Mouse (Mus musculus) limb, embryonic 15.5 days (tissue): Measurements from ENCODE around the gene Brpf3. TPM values are rescaled to one million over a fixed set of nuclear protein-coding genes. Genes with fewer than 3 reads are reported as not detected.

Experiments used
- ATAC-seq: fragments of 200-750 bp; cut with Nextera tagmentation; 2 replicates; pipeline ENCODE4 v1.8.0; 2017; ENCODE audit warnings: low read depth, moderate TSS enrichment; ENCODE audit not compliant: insufficient number of reproducible peaks, low FRiP score, low TSS enrichment
- H3K27ac ChIP-seq: fragments of 300-500 bp; sonication (generic); 2 replicates; pipeline ENCODE4 v1.5.1; 2015; ENCODE audit warnings: moderate library complexity, mild to moderate bottlenecking, inconsistent platforms
- H3K27me3 ChIP-seq: fragments of 300-500 bp; sonication (generic); 2 replicates; pipeline ENCODE4 v1.6.1; 2015; ENCODE audit warnings: inconsistent platforms
- H3K36me3 ChIP-seq: fragments of 300-500 bp; sonication (generic); 2 replicates; pipeline ENCODE4 v1.6.1; 2015; ENCODE audit warnings: inconsistent platforms
- H3K4me1 ChIP-seq: fragments of 300-500 bp; sonication (generic); 2 replicates; pipeline ENCODE4 v1.6.1; 2015; ENCODE audit warnings: inconsistent platforms
- H3K4me2 ChIP-seq: fragments of 300-500 bp; sonication (generic); 2 replicates; pipeline ENCODE4 v1.6.1; 2015; ENCODE audit warnings: mild to moderate bottlenecking, inconsistent platforms
- H3K4me3 ChIP-seq: fragments of 300-500 bp; sonication (generic); 2 replicates; pipeline ENCODE4 v1.5.1; 2015; ENCODE audit warnings: mild to moderate bottlenecking, inconsistent platforms
- H3K9ac ChIP-seq: fragments of 300-500 bp; sonication (generic); 2 replicates; pipeline ENCODE4 v1.6.1; 2015; ENCODE audit warnings: inconsistent platforms
- H3K9me3 ChIP-seq: fragments of 300-500 bp; sonication (generic); 2 replicates; pipeline ENCODE4 v1.6.1; 2016; ENCODE audit warnings: inconsistent platforms
- WGBS: fragments of 180-500 bp; shearing (Covaris S2); methylation state at CpG from one replicate; pipeline ENCODE4 v1.1.7; 2015; 5-methylcytosine and 5-hydroxymethylcytosine counted together
- polyA plus RNA-seq: library from polyadenylated mRNA; unstranded; fragments of >200 nt; fragmentation: Nextera tagmentation; extraction: Ambion mirVana; gene quantifications from 2 replicates; pipeline ENCODE4 v1.2.1, GENCODE M21; 2015

Gene Brpf3
- polyA plus RNA-seq, 1 experiment from 2014 or later, result 8.4 TPM

DNA sequence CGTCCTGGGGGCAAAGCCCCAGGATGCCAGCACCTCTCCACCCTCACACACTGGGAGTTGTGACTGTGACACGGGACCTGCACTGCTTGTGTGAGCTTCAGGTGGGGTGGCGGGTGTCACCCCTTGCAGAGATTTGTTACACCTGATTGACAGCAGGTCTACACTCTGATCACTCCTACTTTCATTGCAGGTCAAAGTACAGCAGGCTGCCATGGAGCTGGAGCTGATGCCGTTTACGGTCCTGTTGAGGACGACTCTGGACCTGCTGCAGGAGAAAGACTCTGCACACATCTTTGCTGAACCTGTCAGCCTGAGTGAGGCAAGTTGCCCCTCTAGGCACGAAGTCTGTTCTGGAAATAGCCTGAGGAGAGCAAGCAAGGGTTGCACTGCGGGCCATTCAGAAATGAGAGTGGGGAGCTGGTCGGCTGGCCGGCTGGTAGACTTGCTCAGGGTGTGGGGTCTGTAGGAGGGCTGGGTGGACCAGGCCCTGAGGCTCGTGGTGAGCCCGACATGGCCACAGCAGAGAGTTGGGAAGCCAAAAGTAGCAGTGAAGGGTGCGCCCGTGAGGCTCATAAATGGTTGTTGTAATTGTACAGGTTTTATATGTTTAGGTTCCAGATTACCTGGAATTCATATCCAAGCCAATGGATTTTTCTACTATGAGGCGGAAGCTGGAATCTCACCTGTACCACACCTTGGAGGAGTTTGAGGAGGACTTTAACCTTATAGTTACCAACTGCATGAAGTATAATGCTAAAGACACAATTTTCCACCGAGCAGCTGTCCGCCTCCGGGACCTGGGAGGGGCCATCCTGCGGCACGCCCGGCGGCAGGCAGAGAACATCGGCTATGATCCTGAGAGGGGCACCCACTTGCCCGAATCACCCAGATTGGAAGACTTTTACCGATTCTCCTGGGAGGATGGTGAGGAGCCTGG lies 16.3 kb downstream of the Brpf3 start:
- Histone ChIP-seq H3K4me2 (no peak overlapping the region), H3K4me1 (no peaks in the 10 kb centered on the region), H3K27me3 (no peaks in the 10 kb centered on the region), H3K27ac (no peak overlapping the region), H3K9ac (no peak overlapping the region), H3K36me3 (peaks cover 93% of the 10 kb centered on the region), H3K4me3 (no peak overlapping the region), H3K9me3 (no peaks in the 10 kb centered on the region)
- ATAC-seq, result no peak
- 90% methylated on average over 25 of the region's 25 CpGs for WGBS

DNA sequence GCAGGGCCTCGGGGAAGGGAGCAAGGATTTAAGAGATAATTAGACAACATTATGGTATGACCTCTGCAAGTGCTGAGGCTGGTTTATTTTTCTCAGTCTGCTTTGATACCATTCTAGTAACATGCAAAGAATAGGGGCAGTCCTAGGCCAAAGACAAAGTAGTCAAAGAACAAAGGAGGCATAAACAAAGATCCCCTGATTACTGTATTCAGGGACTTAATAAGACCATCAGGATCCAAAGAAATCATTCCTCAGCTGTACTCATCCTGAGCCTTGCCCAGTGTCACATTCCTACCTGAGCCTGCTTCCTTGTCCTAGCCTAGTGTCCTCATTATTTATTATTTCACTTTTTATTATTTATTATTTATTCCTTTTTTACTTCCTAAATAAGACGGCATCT lies 19.3 kb downstream of the Brpf3 start:
- no peaks in the 10 kb centered on the region for H3K9me3 ChIP-seq
- WGBS, result 86% methylated on average over 2 of the region's 2 CpGs
- no peak overlapping the region for H3K4me3 ChIP-seq
- H3K4me2 ChIP-seq, result no peak overlapping the region
- no peak overlapping the region for H3K27ac ChIP-seq
- peaks cover 94% of the 10 kb centered on the region for H3K36me3 ChIP-seq
- H3K4me1 ChIP-seq, result no peaks in the 10 kb centered on the region
- H3K9ac ChIP-seq, result no peak overlapping the region
- ATAC-seq, result no peak
- no peaks in the 10 kb centered on the region for H3K27me3 ChIP-seq

DNA sequence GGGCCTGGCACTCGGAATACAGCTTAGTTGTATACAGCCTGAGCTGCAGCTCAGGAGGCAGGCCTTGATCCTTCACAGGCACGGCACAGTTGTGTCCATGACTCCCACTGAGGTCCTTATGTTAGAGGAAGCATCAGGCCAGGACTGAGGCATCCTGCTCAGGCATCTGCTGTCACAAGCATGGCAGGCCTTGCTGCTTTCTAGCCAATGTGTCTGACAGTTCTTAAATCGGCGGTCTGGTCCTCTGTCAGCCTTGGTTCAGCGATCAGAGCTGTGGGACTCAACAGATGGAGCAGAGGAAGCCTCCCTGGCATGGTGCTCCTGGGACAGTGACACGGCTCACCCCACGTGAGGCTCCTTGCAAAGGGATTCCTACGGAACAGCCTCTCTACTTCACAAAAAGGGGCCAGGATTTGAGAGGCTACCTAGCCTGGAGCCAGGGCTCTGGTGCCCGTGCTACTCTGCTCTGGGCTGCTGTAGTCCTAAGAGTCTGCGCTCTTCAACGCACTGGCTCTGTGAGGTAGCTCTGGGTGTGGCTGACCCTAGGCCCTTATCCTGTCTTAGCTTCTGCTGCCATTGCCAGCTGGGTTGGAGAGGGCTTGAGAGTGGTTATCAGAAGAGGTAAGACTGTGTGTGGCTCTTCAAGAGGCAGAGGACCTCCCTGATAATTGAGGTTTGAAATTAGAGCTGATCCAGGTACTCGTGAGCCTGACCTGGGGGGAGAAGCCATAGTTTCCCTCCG lies 22.3 kb downstream of the Brpf3 start:
- Histone ChIP-seq H3K36me3 (peaks cover 96% of the 10 kb centered on the region), H3K4me3 (no peak overlapping the region), H3K4me1 (no peaks in the 10 kb centered on the region), H3K27ac (no peak overlapping the region; the same call in 1 of the 2 replicates), H3K9ac (no peak overlapping the region), H3K4me2 (no peak overlapping the region), H3K27me3 (no peaks in the 10 kb centered on the region), H3K9me3 (no peaks in the 10 kb centered on the region)
- 90% methylated on average over 13 of the region's 13 CpGs for WGBS
- ATAC-seq, result no peak

DNA sequence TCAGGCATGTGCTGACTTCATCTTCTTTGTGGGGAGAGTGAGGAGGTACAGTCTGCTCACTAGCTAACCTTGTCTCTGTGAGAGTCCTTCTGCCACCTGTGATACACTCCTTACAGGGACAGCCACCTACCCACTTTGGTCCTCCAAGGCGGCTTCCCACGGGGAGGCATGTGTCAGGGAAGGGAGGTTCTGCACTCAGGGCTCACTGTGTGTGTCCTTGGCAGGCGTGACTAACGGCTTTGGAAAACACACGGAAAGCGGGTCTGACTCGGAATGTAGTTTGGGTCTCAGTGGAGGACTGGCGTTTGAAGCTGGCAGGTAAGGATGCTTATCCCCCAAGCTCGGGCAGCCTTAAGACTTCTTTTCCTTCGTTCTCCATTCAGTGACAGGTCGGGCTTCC lies 22.9 kb downstream of the Brpf3 start:
- Histone ChIP-seq H3K4me3 (no peak overlapping the region), H3K9me3 (no peaks in the 10 kb centered on the region), H3K36me3 (peaks cover 96% of the 10 kb centered on the region), H3K27ac (no peak overlapping the region), H3K4me1 (no peaks in the 10 kb centered on the region), H3K9ac (no peak overlapping the region), H3K4me2 (no peak overlapping the region), H3K27me3 (no peaks in the 10 kb centered on the region)
- WGBS, result 84% methylated on average over 11 of the region's 11 CpGs
- ATAC-seq, result no peak

DNA sequence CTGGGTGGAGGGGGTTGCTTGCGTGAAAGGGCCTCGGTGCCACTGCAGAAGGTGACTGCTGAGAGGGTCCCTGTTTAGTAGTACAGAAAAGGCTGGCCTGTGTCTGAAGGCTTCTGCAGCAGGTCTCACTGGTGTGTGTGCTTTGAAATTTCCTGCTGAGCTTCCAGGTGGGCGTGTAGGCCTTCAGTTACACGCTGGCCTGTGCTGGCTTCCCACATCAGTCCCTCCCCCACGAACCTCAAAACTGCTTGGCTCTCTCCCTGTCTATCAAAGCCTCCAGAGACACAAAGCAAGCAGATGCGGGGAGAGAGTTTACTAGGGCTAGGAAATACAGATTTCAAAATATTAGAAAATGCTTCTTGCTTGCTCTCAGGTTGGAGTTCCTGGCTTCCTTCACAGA lies 24.0 kb downstream of the Brpf3 start:
- 77% methylated on average over 6 of the region's 6 CpGs for WGBS
- Histone ChIP-seq H3K4me1 (no peaks in the 10 kb centered on the region), H3K9me3 (no peaks in the 10 kb centered on the region), H3K27me3 (no peaks in the 10 kb centered on the region), H3K4me3 (no peak overlapping the region), H3K4me2 (no peak overlapping the region), H3K27ac (no peak overlapping the region), H3K36me3 (peaks cover 98% of the 10 kb centered on the region), H3K9ac (no peak overlapping the region)
- no peak for ATAC-seq

DNA sequence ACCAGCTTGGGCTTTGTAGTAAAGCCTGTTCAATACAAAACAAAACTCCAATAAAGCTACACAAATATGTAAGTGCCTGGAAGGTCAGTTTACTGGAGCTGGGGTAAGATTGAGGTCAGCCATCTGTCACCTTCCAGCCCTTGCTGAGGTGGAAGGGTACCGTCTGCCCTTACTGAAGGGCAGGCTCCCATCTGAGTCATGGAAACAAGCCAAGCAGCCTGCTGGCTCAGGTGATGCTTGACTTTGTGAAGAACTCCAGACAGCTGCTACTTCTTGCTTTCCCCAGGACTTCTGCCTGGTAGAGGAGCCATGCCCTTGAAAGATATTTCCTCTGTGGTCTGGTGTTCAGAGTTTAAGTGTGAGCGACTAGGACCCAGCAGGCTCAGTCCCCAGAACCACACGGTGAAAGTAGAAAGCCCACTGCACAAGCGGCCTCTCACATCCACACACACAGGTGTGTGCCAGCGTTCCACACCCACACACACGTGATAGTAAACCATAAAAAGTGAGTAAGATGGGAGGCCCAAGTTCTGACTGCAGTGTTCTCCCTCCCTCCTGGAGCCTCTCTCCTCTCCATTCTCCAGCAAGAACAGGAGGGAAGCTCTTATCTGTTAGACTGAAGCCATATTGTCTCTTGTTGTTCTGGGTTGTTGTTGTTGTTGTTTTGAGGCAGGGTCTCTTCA lies 24.6 kb downstream of the Brpf3 start:
- Histone ChIP-seq H3K4me2 (no peak overlapping the region), H3K4me3 (no peak overlapping the region), H3K9me3 (no peaks in the 10 kb centered on the region), H3K36me3 (peaks cover 99% of the 10 kb centered on the region), H3K4me1 (no peaks in the 10 kb centered on the region), H3K9ac (no peak overlapping the region), H3K27me3 (no peaks in the 10 kb centered on the region), H3K27ac (no peak overlapping the region)
- no peak for ATAC-seq
- 79% methylated on average over 6 of the region's 6 CpGs for WGBS

DNA sequence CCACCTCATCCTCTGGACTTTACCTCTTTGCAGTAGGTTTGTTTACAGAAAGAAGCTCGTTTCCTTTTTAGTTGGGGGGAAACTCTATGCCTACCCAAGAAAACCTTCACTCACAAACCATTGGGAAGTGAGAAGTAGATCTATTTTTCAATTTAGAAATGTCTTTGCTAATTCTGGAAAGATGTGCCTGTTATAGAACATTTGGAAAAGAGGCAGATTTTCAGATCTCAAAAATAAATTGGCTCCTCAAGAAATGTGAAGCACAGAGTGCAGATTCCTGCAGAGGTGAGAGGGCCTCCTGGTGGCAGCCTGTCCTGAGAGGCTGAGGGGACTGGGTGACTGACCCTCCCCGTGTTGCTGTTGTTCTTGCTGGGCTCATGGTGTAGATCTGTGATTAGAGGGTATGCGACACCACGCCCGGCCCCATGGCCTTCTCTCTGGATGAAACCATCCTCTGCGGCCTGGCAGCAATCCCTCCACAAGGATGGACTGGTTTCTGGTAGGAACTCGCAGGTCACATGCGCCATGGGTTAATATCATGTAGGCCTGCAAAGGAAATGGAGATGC lies 26.9 kb downstream of the Brpf3 start:
- H3K36me3 ChIP-seq, result peaks cover 99% of the 10 kb centered on the region

DNA sequence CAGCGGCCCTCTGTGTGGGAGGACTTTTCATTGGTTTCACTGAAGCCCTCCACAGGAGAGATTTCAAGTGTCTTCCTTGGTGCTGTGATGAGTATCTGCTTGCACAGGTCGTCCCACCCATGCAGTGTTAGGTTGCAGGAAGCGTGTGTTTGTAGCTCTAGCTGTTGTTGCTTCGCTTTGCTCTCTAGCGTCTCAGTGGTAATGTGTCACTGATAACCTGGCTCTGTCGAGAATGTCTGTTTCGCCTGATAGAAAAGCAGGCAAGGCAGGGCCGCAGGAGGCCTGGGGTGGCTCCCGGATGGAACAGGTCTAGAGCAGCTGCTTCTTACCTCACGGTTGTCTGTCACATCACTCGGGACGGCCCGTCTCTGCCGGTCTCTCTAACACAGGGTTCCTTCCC lies 28.2 kb downstream of the Brpf3 start:
- ATAC-seq, result no peak
- no peak overlapping the region for H3K4me2 ChIP-seq
- no peak overlapping the region for H3K9ac ChIP-seq
- H3K4me3 ChIP-seq, result no peak overlapping the region
- no peak overlapping the region for H3K27ac ChIP-seq
- peaks cover 98% of the 10 kb centered on the region for H3K36me3 ChIP-seq
- H3K4me1 ChIP-seq, result no peaks in the 10 kb centered on the region
- H3K27me3 ChIP-seq, result no peaks in the 10 kb centered on the region
- no peaks in the 10 kb centered on the region for H3K9me3 ChIP-seq
- 87% methylated on average over 14 of the region's 14 CpGs for WGBS

More for the DNA sequence above, 26.9 kb downstream of the Brpf3 start:
- 92% methylated on average over 8 of the region's 8 CpGs for WGBS
- Histone ChIP-seq H3K4me3 (no peak overlapping the region), H3K27ac (no peak overlapping the region), H3K4me2 (no peak overlapping the region), H3K27me3 (no peaks in the 10 kb centered on the region), H3K4me1 (no peaks in the 10 kb centered on the region), H3K9me3 (no peaks in the 10 kb centered on the region), H3K9ac (no peak overlapping the region)
- no peak for ATAC-seq

DNA sequence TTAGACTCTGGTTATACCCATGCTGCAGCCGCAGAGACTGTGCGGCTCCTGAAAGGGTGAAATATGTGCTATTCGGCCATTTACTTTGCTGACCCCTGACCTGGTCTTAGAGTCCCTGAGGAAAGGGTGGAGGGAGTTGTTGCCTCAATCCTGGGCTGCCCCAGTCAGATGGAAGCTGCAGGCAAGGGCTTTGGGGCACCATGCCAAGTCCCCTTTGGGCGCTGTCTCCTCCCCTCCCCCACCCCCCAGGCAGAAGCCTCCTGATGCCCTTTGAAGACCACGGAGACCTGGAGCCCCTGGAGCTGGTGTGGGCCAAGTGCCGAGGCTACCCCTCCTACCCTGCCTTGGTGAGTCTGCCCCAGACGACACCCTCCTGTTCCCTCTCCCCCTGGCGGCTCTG lies 30.2 kb downstream of the Brpf3 start:
- no peak overlapping the region for H3K4me3 ChIP-seq
- H3K9ac ChIP-seq, result no peak overlapping the region
- H3K9me3 ChIP-seq, result no peaks in the 10 kb centered on the region
- H3K36me3 ChIP-seq, result peaks cover 97% of the 10 kb centered on the region
- no peak overlapping the region for H3K4me2 ChIP-seq
- H3K27ac ChIP-seq, result no peak overlapping the region
- 65% methylated on average over 8 of the region's 8 CpGs for WGBS
- H3K27me3 ChIP-seq, result no peaks in the 10 kb centered on the region
- H3K4me1 ChIP-seq, result no peaks in the 10 kb centered on the region
- ATAC-seq, result no peak

DNA sequence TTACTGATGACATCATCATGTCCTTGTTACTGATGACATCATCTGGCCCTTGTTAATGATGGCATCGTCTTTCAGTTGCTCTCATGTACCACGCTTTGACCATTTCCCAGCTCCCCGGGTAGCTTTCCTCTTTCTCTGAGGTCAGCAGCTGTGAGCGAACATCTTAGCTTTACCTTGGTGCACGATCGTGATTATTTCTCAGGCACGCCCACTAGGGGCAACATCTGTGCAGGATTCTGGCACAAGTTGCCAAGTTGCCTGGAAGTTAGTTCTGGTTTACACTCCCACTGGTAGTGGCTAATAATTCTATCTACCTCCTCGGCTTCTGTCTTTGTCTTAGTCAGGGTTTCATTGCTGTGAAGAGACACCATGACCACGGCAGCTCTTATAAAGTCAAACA lies 31.1 kb downstream of the Brpf3 start:
- H3K4me3 ChIP-seq, result no peak overlapping the region
- ATAC-seq, result no peak
- no peak overlapping the region for H3K27ac ChIP-seq
- H3K36me3 ChIP-seq, result peaks cover 97% of the 10 kb centered on the region
- no peaks in the 10 kb centered on the region for H3K9me3 ChIP-seq
- H3K27me3 ChIP-seq, result no peaks in the 10 kb centered on the region
- 74% methylated on average over 9 of the region's 9 CpGs for WGBS
- no peak overlapping the region for H3K4me2 ChIP-seq
- no peaks in the 10 kb centered on the region for H3K4me1 ChIP-seq
- H3K9ac ChIP-seq, result no peak overlapping the region

DNA sequence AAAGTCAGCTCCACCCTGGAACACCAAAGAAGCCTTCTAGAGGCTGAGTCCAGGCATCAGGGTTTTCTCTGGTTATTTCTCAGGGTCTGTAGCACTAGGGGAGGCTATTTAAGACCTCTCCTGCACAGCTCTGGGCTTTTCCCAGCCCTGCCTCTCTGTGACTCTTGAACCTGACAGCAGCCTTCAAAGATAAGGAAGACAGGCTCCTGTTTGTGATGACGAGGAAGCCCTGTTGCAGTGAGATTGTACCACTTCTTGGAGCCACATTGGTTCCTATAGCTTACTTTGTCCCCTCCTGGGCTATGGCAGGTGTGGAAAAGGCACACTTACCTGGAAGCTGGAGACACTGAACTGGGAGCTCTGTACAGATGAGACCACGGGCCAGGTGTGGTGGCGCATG lies 32.0 kb downstream of the Brpf3 start:
- no peaks in the 10 kb centered on the region for H3K27me3 ChIP-seq
- no peak overlapping the region for H3K4me2 ChIP-seq
- H3K9ac ChIP-seq, result no peak overlapping the region
- no peak overlapping the region for H3K27ac ChIP-seq
- H3K9me3 ChIP-seq, result no peaks in the 10 kb centered on the region
- no peaks in the 10 kb centered on the region for H3K4me1 ChIP-seq
- no peak overlapping the region for H3K4me3 ChIP-seq
- 93% methylated on average over 3 of the region's 3 CpGs for WGBS
- H3K36me3 ChIP-seq, result peaks cover 98% of the 10 kb centered on the region
- ATAC-seq, result no peak
